Mouse (Mus musculus): ENCODE data around the gene Krt80. TPM values are rescaled to one million over a fixed set of nuclear protein-coding genes. Genes with fewer than 3 reads are reported as not detected.

The Krt80 gene
- total and polyA plus RNA-seq, 3 experiments: 0.20 TPM; not detected in 2

GRCm38 (mm10) chr15:101316279-101316912 is 53.6 kb downstream of the Krt80 start:
- H3K4me3 ChIP-seq (replicated peaks in 1 of 3; ENCODE audit: low read depth in 2 of 3, low read length in 2 of 3, poor library complexity in 1 of 3): no peak overlapping the region
- H3K4me2 ChIP-seq (ENCODE audit: insufficient read depth, low read depth, poor library complexity, severe bottlenecking): peak overlapping the region; percentile 26
- H3K27ac ChIP-seq (ENCODE audit: insufficient read depth, low read depth): no peak overlapping the region
- H3K79me2 ChIP-seq (replicated peaks; ENCODE audit: control insufficient read depth, extremely low read depth, insufficient read depth, poor library complexity, severe bottlenecking): no peaks in the 10 kb centered on the region
- no peak overlapping the region for H3K9ac ChIP-seq (ENCODE audit: insufficient read depth, low read depth)
- no peak for TF ChIP-seq MAZ (IDR thresholded peaks at IDR 0.05; ENCODE audit: low read depth, low read length)
- TF ChIP-seq USF1 (IDR thresholded peaks at IDR 0.05; ENCODE audit: low read depth, low read length): no peak
- TF ChIP-seq MAX (IDR thresholded peaks at IDR 0.05; ENCODE audit: low read length): no peak
- no peak for TF ChIP-seq ETS1 (conservative IDR thresholded peaks at IDR 0.05; ENCODE audit: low read depth, low read length)
- TF ChIP-seq RCOR1 (conservative IDR thresholded peaks at IDR 0.05; ENCODE audit: low read depth, low read length): no peak
- no peak for TF ChIP-seq PAX5 (IDR thresholded peaks at IDR 0.05; ENCODE audit: low read length)
- no peak for TF ChIP-seq SMC3 (IDR thresholded peaks at IDR 0.05; ENCODE audit: low read depth, low read length)
- TF ChIP-seq BHLHE40 (IDR thresholded peaks at IDR 0.05; ENCODE audit: low read depth, low read length): no peak
- no peak for TF ChIP-seq RAD21 (IDR thresholded peaks at IDR 0.05; ENCODE audit: low read depth, low read length)
- no peak for TF ChIP-seq ZNF384 (IDR thresholded peaks at IDR 0.05; ENCODE audit: low read depth, low read length)
- H3K4me1 ChIP-seq (ENCODE audit: control insufficient read depth in 1 of 2, insufficient read depth in 2 of 2): peaks cover 25 to 58% of the 10 kb centered on the region in 2 experiments
- DNase-seq (ENCODE audit: extremely low read depth): no peak
- dilution Hi-C loops (cut with MboI; ENCODE audit: extremely low pct_ligation_motif_present, extremely low pct_unique_long_range_greater_than_20kb, low sequenced_read_pairs) (no loop called here), in situ Hi-C loops (cut with MboI; ENCODE audit: low pct_ligation_motif_present, low pct_unique_long_range_greater_than_20kb, low sequenced_read_pairs) (no loop called here)
- peaks cover 7% of the 10 kb centered on the region for H3K9me3 ChIP-seq (replicated peaks; ENCODE audit: low read length)
- peaks cover 23% of the 10 kb centered on the region for H3K27me3 ChIP-seq (replicated peaks)
- no peaks in the 10 kb centered on the region for H3K36me3 ChIP-seq (replicated peaks in 1 of 2; ENCODE audit: control insufficient read depth in 1 of 2, insufficient read depth in 1 of 2, low read length in 1 of 2)

DNA sequence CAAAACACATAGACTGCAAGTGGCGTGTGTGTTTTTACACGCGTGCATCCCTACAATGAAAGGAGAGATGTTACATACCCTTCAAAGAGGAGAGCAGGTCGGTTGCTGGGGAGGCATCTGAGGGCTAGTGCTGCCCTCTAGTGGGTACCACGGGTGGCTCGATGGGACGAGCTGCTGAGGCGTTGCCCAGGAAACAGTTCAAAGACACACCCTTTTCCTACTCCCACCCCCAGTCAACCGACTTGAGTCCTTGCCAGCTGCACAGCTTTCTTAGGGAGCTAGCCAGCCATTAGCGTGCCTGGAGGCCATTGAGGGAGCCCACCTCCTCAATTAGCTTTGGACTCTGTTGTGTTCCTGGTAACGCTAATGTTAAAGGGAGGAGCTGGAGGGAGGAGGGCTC is 54.1 kb downstream of the Krt80 start:
- Histone ChIP-seq H3K9ac (ENCODE audit: insufficient read depth, low read depth) (no peak overlapping the region), H3K4me1 (ENCODE audit: control insufficient read depth in 1 of 2, insufficient read depth in 2 of 2) (peaks cover 25 to 52% of the 10 kb centered on the region in 2 experiments), H3K36me3 (replicated peaks in 1 of 2; ENCODE audit: control insufficient read depth in 1 of 2, insufficient read depth in 1 of 2, low read length in 1 of 2) (no peaks in the 10 kb centered on the region), H3K4me2 (ENCODE audit: insufficient read depth, low read depth, poor library complexity, severe bottlenecking) (peak overlapping the region; percentile 26), H3K9me3 (replicated peaks; ENCODE audit: low read length) (peaks cover 7% of the 10 kb centered on the region), H3K4me3 (replicated peaks in 1 of 3; ENCODE audit: low read depth in 2 of 3, low read length in 2 of 3, poor library complexity in 1 of 3) (peak overlapping the region in 2 of 3 experiments; percentile 26 to 36), H3K27ac (ENCODE audit: insufficient read depth, low read depth) (no peak overlapping the region), H3K27me3 (replicated peaks) (peaks cover 23% of the 10 kb centered on the region), H3K79me2 (replicated peaks; ENCODE audit: control insufficient read depth, extremely low read depth, insufficient read depth, poor library complexity, severe bottlenecking) (no peaks in the 10 kb centered on the region)
- DNase-seq (ENCODE audit: extremely low read depth): peak; percentile 96
- TF ChIP-seq SMC3 (IDR thresholded peaks at IDR 0.05; ENCODE audit: low read depth, low read length): peak; percentile 71
- no peak for TF ChIP-seq ZKSCAN1 (IDR thresholded peaks at IDR 0.05; ENCODE audit: borderline replicate concordance, low read depth, low read length)
- TF ChIP-seq JUN (IDR thresholded peaks at IDR 0.05; ENCODE audit: insufficient read depth, low read depth, low read length): no peak
- no peak for TF ChIP-seq USF2 (conservative IDR thresholded peaks at IDR 0.05; ENCODE audit: low read depth, low read length)
- no peak for TF ChIP-seq NRF1 (IDR thresholded peaks at IDR 0.05; ENCODE audit: low read depth, low read length)
- TF ChIP-seq POLR2AphosphoS2 (IDR thresholded peaks at IDR 0.05; ENCODE audit: low read depth, low read length): no peak
- peak; percentile 67; the same call in 1 of the 2 replicates for TF ChIP-seq MXI1 (IDR thresholded peaks at IDR 0.05; ENCODE audit: low read depth, low read length)
- no peak for TF ChIP-seq MAZ (IDR thresholded peaks at IDR 0.05; ENCODE audit: low read depth, low read length)
- TF ChIP-seq ZMIZ1 (IDR thresholded peaks at IDR 0.05; ENCODE audit: low read depth, low read length): no peak
- no peak for TF ChIP-seq PAX5 (IDR thresholded peaks at IDR 0.05; ENCODE audit: low read length)
- TF ChIP-seq SIN3A (IDR thresholded peaks at IDR 0.05; ENCODE audit: low read length): peak; percentile 43; the same call in 1 of the 2 replicates
- no peak for TF ChIP-seq GABPA (IDR thresholded peaks at IDR 0.05; ENCODE audit: insufficient replicate concordance, low read depth, low read length)
- peak; percentile 85 for TF ChIP-seq RAD21 (IDR thresholded peaks at IDR 0.05; ENCODE audit: low read depth, low read length)
- no peak for TF ChIP-seq CHD1 (IDR thresholded peaks at IDR 0.05; ENCODE audit: low read depth, low read length)
- TF ChIP-seq MAFK (IDR thresholded peaks at IDR 0.05; ENCODE audit: insufficient replicate concordance, low read length): no peak
- peak; percentile 47; the same call in 1 of the 2 replicates for TF ChIP-seq IRF4 (IDR thresholded peaks at IDR 0.05; ENCODE audit: low read depth, low read length)
- TF ChIP-seq ELF1 (IDR thresholded peaks at IDR 0.05; ENCODE audit: low read depth, low read length): peak; percentile 55
- peak; percentile 36; the same call in 1 of the 2 replicates for TF ChIP-seq NELFE (IDR thresholded peaks at IDR 0.05; ENCODE audit: low read depth, low read length)
- no peak for TF ChIP-seq E2F4 (IDR thresholded peaks at IDR 0.05; ENCODE audit: insufficient replicate concordance, low read depth, low read length)
- no peak for TF ChIP-seq KAT2A (IDR thresholded peaks at IDR 0.05; ENCODE audit: insufficient replicate concordance, low read length)
- TF ChIP-seq MAX (IDR thresholded peaks at IDR 0.05; ENCODE audit: low read length): peak; percentile 13; the same call in 1 of the 2 replicates
- peak; percentile 94 to 95 for TF ChIP-seq CTCF (conservative IDR thresholded peaks at IDR 0.05 in 1 of 2, IDR thresholded peaks at IDR 0.05 in 1 of 2; ENCODE audit: low read depth in 2 of 2, low read length in 2 of 2)
- TF ChIP-seq UBTF (IDR thresholded peaks at IDR 0.05; ENCODE audit: low read depth, low read length): no peak
- peak; percentile 48; the same call in 1 of the 2 replicates for TF ChIP-seq MEF2A (IDR thresholded peaks at IDR 0.05; ENCODE audit: borderline replicate concordance, low read depth, low read length)
- no peak for TF ChIP-seq USF1 (IDR thresholded peaks at IDR 0.05; ENCODE audit: low read depth, low read length)
- 0 out of 2 replicates have a peak, but pooled peaks have one; percentile 28 for TF ChIP-seq TCF12 (IDR thresholded peaks at IDR 0.05; ENCODE audit: low read depth, low read length)
- in situ Hi-C loops (cut with MboI; ENCODE audit: low pct_ligation_motif_present, low pct_unique_long_range_greater_than_20kb, low sequenced_read_pairs) (no loop called here), dilution Hi-C loops (cut with MboI; ENCODE audit: extremely low pct_ligation_motif_present, extremely low pct_unique_long_range_greater_than_20kb, low sequenced_read_pairs) (no loop called here)
